Mouse (Mus musculus) limb, embryonic 12.5 days (tissue): Measurements from ENCODE around the gene Gm20498. TPM values are rescaled to one million over a fixed set of nuclear protein-coding genes. Genes with fewer than 3 reads are reported as not detected.
"Not testable (repeated sequence)": the region's sequence is repeated elsewhere in the genome, so short reads cannot be mapped to it uniquely, and the experiment has no call there.

ENCODE experiments used
- ATAC-seq: fragments of 200-750 bp; cut with Nextera tagmentation; 2 replicates; pipeline ENCODE4 v1.8.0; 2017; ENCODE audit warnings: low read depth, moderate TSS enrichment; ENCODE audit not compliant: insufficient number of reproducible peaks, insufficient read depth, low FRiP score, low TSS enrichment
- H3K27ac ChIP-seq: fragments of 300-500 bp; sonication (generic); 2 replicates; pipeline ENCODE4 v1.5.1; 2016; ENCODE audit warnings: mild to moderate bottlenecking, moderate library complexity
- H3K27me3 ChIP-seq: fragments of 300-500 bp; sonication (generic); 2 replicates; pipeline ENCODE4 v1.6.1; 2016; ENCODE audit warnings: mild to moderate bottlenecking, moderate library complexity
- H3K36me3 ChIP-seq: fragments of 300-500 bp; sonication (generic); 2 replicates; pipeline ENCODE4 v1.6.1; 2016; ENCODE audit warnings: mild to moderate bottlenecking, moderate library complexity
- H3K4me1 ChIP-seq: fragments of 300-500 bp; sonication (generic); replicated peaks from 2 replicates; pipeline ENCODE4 v1.6.1; 2016
- H3K4me2 ChIP-seq: fragments of 300-500 bp; sonication (generic); 2 replicates; pipeline ENCODE4 v1.6.1; 2016; ENCODE audit warnings: mild to moderate bottlenecking, moderate library complexity
- H3K4me3 ChIP-seq: fragments of 300-500 bp; sonication (generic); replicated peaks from 2 replicates; pipeline ENCODE4 v1.5.1; 2016; ENCODE audit warnings: mild to moderate bottlenecking
- H3K9ac ChIP-seq: fragments of 300-500 bp; sonication (generic); replicated peaks from 2 replicates; pipeline ENCODE4 v1.6.1; 2016; ENCODE audit warnings: mild to moderate bottlenecking, moderate library complexity
- H3K9me3 ChIP-seq: fragments of 300-500 bp; sonication (generic); 2 replicates; pipeline ENCODE4 v1.6.1; 2016; ENCODE audit warnings: mild to moderate bottlenecking, moderate library complexity
- WGBS: fragments of 180-500 bp; shearing (Covaris S2); methylation state at CpG from one replicate; pipeline ENCODE4 v1.1.7; 2016; 5-methylcytosine and 5-hydroxymethylcytosine counted together
- polyA plus RNA-seq: library from polyadenylated mRNA; unstranded; fragments of >200 nt; fragmentation: Nextera tagmentation; extraction: Ambion mirVana; gene quantifications from 2 replicates; pipeline ENCODE4 v1.2.1, GENCODE M21; 2016

Gene Gm20498
- 26.3 and 26.7 TPM in 2 replicates for polyA plus RNA-seq

DNA sequence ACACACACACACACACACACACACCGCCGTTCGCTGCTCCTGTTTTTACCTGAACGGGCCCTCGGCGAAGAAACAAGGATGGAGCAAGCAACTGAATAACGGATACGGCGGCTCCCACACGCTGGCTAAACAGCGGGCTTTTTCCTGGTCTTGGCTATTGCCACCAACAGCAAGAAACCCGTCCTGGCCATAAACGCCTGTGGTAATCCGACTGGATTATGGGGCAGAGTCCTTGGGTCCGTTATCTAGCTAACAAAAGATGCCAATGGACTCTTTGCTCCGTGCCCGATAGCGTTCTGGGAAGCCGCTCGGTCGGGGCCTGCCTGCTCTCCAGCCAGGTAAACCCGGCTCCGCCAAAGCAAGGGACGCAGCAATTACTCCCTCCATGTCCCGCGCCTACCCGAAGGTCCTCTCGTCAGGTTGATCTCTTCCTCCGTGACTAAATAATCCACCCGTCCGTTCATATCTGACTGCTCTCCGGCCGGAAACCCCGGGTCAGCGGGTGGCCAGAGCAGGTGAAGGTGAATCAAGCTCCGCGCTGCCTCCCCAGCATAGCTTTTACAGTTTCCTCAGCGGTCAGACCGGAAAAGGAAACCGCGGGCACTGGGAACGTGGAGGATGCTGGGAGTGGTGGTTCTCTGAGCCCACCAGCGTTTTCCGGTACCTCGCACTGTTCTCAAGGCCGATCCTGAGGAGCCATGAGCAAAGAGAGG, at the start of gene Gm20498, which contains the start of gene Synj2bp:
TSS of gene Gm20498 (minus strand) at position 590 of the 713 bp plus-strand sequence.
TSS of gene Synj2bp (minus strand) at position 596 of the 713 bp plus-strand sequence.
- Histone ChIP-seq H3K4me3 (peak within 1 kb of the TSS; percentile 75), H3K9me3 (no peaks in the 10 kb centered on the region), H3K36me3 (no peaks in the 10 kb centered on the region), H3K27ac (peak within 1 kb of the TSS; percentile 79), H3K4me1 (peaks cover 5% of the 10 kb centered on the region; the same call in 1 of the 2 replicates), H3K4me2 (peak within 1 kb of the TSS; percentile 72), H3K9ac (peak within 1 kb of the TSS; percentile 75), H3K27me3 (no peaks in the 10 kb centered on the region)
- under 1% methylated on average over 46 of the region's 46 CpGs for WGBS
- peak; percentile 89 for ATAC-seq

DNA sequence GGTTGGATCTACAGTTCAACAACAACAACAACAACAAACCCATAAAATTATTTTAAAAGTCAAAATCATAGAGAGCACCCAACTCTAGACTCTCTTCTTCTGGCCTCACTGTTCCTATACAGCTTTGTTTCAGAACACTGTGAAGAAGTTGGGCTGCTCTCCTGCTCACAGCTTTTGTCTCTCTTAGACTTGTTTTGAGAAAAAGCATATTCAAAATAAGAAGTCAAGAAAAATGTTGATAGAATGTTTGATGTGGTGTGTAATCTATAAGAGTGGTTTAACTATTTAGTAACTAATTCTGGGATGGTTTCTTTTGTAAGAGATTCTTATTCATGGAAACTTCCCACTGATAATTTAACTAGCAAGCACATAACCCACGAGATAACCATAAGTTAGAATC, 35.7 kb upstream of the Gm20498 start, which contains the start of gene Adam21:
TSS of gene Adam21 (minus strand) at position 101 of the 400 bp plus-strand sequence.
- no peak within 1 kb of the TSS for H3K27ac ChIP-seq
- H3K27me3 ChIP-seq = no peaks in the 10 kb centered on the region
- H3K36me3 ChIP-seq = peaks cover 24% of the 10 kb centered on the region
- no peak for ATAC-seq
- WGBS = 83% methylated on average over 1 of the region's 1 CpGs
- no peaks in the 10 kb centered on the region for H3K9me3 ChIP-seq
- no peak within 1 kb of the TSS for H3K4me2 ChIP-seq
- H3K4me3 ChIP-seq = no peak within 1 kb of the TSS
- H3K9ac ChIP-seq = no peak within 1 kb of the TSS
- H3K4me1 ChIP-seq = no peaks in the 10 kb centered on the region

DNA sequence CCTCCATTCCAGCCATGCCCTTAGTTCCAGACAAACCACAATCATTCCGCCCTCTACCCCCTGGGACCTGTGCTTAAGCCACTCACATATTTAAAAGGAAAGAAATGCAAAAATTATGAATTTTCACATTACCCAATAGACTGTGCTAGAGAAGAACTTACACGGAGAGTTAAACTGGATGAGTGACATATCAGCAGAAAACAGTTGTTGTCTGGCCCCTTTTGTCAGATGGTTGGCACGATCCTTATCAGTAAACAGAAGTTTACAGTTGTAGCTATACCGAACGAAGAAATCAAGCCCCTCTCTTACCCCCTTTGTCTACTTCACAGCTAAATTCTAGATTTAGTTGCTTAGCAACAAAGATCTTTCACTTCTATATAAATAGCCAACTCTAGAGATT, 35.2 kb upstream of the Gm20498 start:
- Histone ChIP-seq H3K9me3 (no peaks in the 10 kb centered on the region), H3K27ac (no peak overlapping the region), H3K9ac (no peak overlapping the region), H3K27me3 (no peaks in the 10 kb centered on the region), H3K4me2 (no peak overlapping the region), H3K36me3 (peaks cover 22% of the 10 kb centered on the region), H3K4me1 (no peaks in the 10 kb centered on the region), H3K4me3 (no peak overlapping the region)
- 96% methylated on average over 5 of the region's 5 CpGs for WGBS
- no peak for ATAC-seq

DNA sequence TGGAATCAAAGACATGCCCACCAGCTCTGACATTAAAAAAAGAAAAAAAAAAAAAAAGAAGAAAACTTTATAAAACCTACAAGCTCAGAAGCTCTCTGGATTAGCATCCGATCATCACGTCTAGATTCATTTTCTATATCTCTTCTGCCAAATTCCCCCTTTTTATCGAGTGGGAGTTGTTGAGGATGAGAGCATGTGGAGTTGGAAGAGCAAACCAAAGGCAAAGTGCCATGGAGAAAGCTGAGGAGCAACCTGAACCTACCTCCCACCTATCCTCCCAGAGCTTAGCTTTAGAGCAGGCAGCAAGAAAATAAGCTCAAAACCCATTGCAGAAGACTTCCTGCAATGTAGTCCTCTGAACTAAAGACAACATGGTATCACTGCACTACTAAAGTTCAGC, 31.5 kb upstream of the Gm20498 start:
- H3K27ac ChIP-seq = no peak overlapping the region
- H3K4me2 ChIP-seq = no peak overlapping the region
- ATAC-seq = no peak
- 98% methylated on average over 3 of the region's 3 CpGs for WGBS
- H3K27me3 ChIP-seq = no peaks in the 10 kb centered on the region
- H3K9ac ChIP-seq = no peak overlapping the region
- no peak overlapping the region for H3K4me3 ChIP-seq
- H3K9me3 ChIP-seq = no peaks in the 10 kb centered on the region
- H3K36me3 ChIP-seq = no peaks in the 10 kb centered on the region
- H3K4me1 ChIP-seq = no peaks in the 10 kb centered on the region

DNA sequence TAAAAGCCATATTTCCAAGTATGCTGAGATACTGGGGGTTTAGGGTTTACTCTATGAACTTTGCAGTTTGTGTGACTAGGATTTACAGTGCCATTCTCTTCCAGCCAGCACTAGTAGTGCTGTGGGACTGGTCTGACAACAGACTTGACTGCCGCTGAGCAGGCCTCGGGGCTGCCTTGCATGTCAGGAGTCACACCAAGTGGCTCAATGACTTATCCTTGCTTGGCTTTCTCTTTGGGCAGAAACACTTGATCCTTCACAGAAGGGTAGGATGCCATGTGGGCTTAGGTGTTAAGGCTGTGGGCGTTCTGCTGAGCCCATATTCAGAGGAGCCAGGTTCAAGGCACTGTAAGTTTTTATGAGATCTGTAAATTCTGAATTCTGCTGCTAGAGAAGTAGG, 16.6 kb upstream of the Gm20498 start:
- H3K9ac ChIP-seq = no peak overlapping the region
- no peak overlapping the region for H3K4me2 ChIP-seq
- no peak overlapping the region for H3K4me3 ChIP-seq
- ATAC-seq = no peak
- H3K27ac ChIP-seq = no peak overlapping the region
- H3K36me3 ChIP-seq = no peaks in the 10 kb centered on the region
- WGBS = 89% methylated on average over 3 of the region's 3 CpGs
- no peaks in the 10 kb centered on the region for H3K9me3 ChIP-seq
- no peaks in the 10 kb centered on the region for H3K27me3 ChIP-seq
- no peaks in the 10 kb centered on the region for H3K4me1 ChIP-seq

DNA sequence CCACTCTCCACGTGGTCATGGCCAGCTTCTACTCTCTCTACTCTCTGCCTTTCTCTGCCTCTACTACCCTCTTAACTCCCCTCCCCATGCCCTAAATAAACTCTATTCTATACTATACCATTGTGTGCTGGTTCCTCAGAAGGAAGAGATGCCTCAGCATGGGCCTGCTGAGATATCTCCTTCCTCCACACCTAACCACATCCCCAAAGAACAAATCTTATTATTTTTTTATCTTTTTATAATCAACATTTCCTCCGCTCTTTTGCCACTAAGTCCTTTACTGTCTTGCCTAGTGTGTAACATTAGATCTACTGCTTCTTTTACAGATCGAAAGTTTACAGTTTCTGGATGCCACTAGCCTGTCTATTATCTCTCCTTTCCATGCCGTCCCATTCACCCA, 14.5 kb upstream of the Gm20498 start:
- Histone ChIP-seq H3K4me2 (no peak overlapping the region), H3K4me1 (no peaks in the 10 kb centered on the region), H3K9me3 (no peaks in the 10 kb centered on the region), H3K27me3 (no peaks in the 10 kb centered on the region), H3K36me3 (no peaks in the 10 kb centered on the region), H3K27ac (no peak overlapping the region), H3K4me3 (no peak overlapping the region), H3K9ac (no peak overlapping the region)
- 65% methylated on average over 4 of the region's 4 CpGs for WGBS
- no peak for ATAC-seq

DNA sequence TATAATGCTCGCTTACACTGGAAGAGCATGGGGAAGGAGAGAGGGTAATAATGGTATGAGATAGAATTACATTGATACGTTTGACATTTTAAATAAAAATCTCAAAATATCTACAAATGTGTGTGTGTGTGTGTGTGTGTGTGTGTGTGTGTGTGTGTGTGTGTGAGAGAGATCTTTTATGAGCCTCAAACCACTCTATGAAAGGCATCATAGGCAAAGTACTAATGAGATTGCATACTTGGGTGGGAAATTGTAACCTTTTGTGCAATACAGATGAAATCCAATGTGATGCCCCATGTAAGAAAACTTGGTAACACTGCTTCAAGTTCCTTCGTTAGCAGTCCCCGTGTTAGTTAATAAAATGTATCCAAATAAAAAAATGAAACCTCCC, 319 bp upstream of the Gm20498 start:
- Histone ChIP-seq H3K27ac (peak overlapping the region; percentile 79; the same call in 1 of the 2 replicates), H3K36me3 (no peaks in the 10 kb centered on the region), H3K4me3 (peak overlapping the region; percentile 75), H3K9me3 (no peaks in the 10 kb centered on the region), H3K4me1 (peaks cover 5% of the 10 kb centered on the region; the same call in 1 of the 2 replicates), H3K27me3 (no peaks in the 10 kb centered on the region), H3K4me2 (peak overlapping the region; percentile 72), H3K9ac (peak overlapping the region; percentile 75; the same call in 1 of the 2 replicates)
- 35% methylated on average over 4 of the region's 4 CpGs for WGBS
- no peak for ATAC-seq

DNA sequence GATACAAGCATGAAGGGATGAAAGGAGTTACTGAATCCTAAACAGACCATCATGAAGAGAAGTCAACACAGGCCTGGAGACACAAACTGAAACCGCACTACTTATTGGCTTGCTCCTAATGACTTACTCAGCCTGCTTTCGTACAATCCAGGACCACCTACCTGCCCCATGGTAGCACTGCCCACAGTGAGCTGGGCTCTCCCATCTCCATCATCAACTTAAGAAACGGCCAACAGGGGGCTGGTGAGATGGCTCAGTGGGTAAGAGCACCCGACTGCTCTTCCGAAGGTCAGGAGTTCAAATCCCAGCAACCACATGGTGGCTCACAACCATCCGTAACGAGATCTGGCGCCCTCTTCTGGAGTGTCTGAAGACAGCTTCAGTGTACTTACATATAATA, 2.1 kb downstream of the Gm20498 start:
- H3K27me3 ChIP-seq, H3K9ac ChIP-seq, H3K4me3 ChIP-seq, H3K4me1 ChIP-seq, H3K36me3 ChIP-seq, H3K4me2 ChIP-seq, H3K27ac ChIP-seq, H3K9me3 ChIP-seq, ATAC-seq: not testable (repeated sequence)
- 74% methylated on average over 8 of the region's 8 CpGs for WGBS

DNA sequence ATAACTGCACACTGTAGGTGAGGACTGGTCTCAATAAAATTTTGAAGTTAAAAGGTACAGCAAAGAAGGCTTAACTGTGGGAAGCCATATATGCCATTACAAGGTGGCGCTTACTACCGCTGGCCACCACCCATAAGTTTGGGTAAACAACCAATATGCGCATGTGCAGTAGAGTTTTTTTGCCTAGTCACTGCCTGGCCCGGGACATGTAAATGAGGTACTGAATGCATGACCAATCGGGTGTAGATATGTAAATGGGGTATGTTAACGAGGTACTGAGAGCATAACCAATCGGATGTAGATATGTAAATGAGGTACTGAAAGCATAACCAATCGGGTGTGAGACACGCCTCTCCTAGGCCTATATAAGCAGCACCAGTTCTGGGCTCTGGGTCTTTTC, 35.8 kb downstream of the Gm20498 start:
- not testable (repeated sequence) for H3K4me2 ChIP-seq, H3K27ac ChIP-seq, H3K4me3 ChIP-seq, H3K9ac ChIP-seq, ATAC-seq, H3K4me1 ChIP-seq, H3K27me3 ChIP-seq, H3K9me3 ChIP-seq
- H3K36me3 ChIP-seq = peaks cover 12% of the 10 kb centered on the region
- 96% methylated on average over 9 of the region's 9 CpGs for WGBS

DNA sequence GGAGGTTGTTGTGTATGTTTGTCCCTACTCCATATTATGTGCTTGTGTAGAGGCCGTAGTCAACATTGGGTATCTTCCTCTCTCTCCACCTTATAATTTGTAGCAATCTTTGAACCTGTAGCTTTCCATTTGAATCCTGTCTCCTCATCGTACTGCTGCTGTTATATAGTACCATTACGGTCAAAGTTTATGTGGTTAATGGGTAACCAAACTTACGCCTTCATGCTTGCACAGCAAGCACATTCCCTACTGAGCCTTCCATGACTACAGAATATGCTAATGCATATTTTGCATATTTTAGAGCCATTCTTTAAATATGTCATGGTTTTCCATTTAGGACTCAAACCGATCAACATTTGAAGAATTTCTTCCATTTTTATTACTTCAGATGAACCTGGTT, 42.2 kb downstream of the Gm20498 start:
- H3K4me3 ChIP-seq = no peak overlapping the region
- H3K27me3 ChIP-seq = no peaks in the 10 kb centered on the region

DNA sequence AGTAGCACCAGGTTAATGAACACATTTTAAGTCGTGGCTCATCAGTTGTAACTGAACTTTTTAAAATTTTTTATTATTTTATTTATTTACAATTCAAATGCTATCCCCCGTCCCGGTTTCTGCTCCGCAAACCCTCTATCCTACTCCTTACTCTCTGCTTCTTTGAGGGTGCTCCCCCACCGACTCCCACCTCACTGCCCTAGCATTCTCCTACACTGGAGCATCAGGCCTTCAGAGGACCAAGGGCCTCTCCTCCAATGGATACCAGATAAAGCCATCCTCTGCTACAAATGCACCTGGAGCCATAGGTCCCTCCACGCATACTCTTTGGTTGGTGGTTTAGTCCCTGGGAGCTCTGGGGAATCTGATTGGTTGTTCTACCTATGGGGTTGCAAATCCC, 47.4 kb downstream of the Gm20498 start:
- no peak for ATAC-seq
- Histone ChIP-seq H3K4me1 (no peaks in the 10 kb centered on the region), H3K4me2 (peak overlapping the region; percentile 60), H3K4me3 (peak overlapping the region; percentile 62), H3K9me3 (no peaks in the 10 kb centered on the region), H3K27me3 (no peaks in the 10 kb centered on the region), H3K36me3 (no peaks in the 10 kb centered on the region), H3K9ac (no peak overlapping the region), H3K27ac (no peak overlapping the region)
- WGBS = 43% methylated on average over 6 of the region's 6 CpGs

More for the DNA sequence above, 42.2 kb downstream of the Gm20498 start:
- no peak overlapping the region for H3K4me2 ChIP-seq
- H3K9ac ChIP-seq = no peak overlapping the region
- H3K4me1 ChIP-seq = no peaks in the 10 kb centered on the region
- WGBS = 93% methylated on average over 5 of the region's 5 CpGs
- H3K9me3 ChIP-seq = no peaks in the 10 kb centered on the region
- H3K36me3 ChIP-seq = no peaks in the 10 kb centered on the region
- ATAC-seq = no peak
- no peak overlapping the region for H3K27ac ChIP-seq
